Mouse (Mus musculus): Measurements from ENCODE around the gene Arhgap1. TPM values are rescaled to one million over a fixed set of nuclear protein-coding genes. Genes with fewer than 3 reads are reported as not detected.
A peak's percentile ranks its signal among the peaks of the same experiment; 100 is the strongest.

The Arhgap1 gene
- polyA plus RNA-seq, 1 experiment from 2014 or later = 143 TPM

- no peaks in the 10 kb centered on the region for H3K9me3 ChIP-seq
- WGBS = 81% methylated on average over 9 of the region's 9 CpGs
- H3K27ac ChIP-seq = no peak overlapping the region
- no peaks in the 10 kb centered on the region for H3K36me3 ChIP-seq
- H3K9ac ChIP-seq = no peak overlapping the region
- H3K4me3 ChIP-seq (replicated peaks) = no peak overlapping the region
- H3K4me1 ChIP-seq (replicated peaks) = no peaks in the 10 kb centered on the region
- ATAC-seq = no peak
- no peaks in the 10 kb centered on the region for H3K27me3 ChIP-seq (replicated peaks)
- H3K4me2 ChIP-seq (replicated peaks) = no peak overlapping the region
Measured at GRCm38 (mm10) chr2:91634841-91635240, 14.8 kb upstream of the Arhgap1 start.

- ATAC-seq = no peak
- H3K4me1 ChIP-seq (replicated peaks) = no peaks in the 10 kb centered on the region
- H3K27me3 ChIP-seq (replicated peaks) = no peaks in the 10 kb centered on the region
- no peaks in the 10 kb centered on the region for H3K9me3 ChIP-seq
- no peak overlapping the region for H3K27ac ChIP-seq
- H3K4me2 ChIP-seq (replicated peaks) = no peak overlapping the region
- WGBS = 85% methylated on average over 11 of the region's 11 CpGs
- no peak overlapping the region for H3K9ac ChIP-seq
- H3K4me3 ChIP-seq (replicated peaks) = no peak overlapping the region
- H3K36me3 ChIP-seq = no peaks in the 10 kb centered on the region
Measured at GRCm38 (mm10) chr2:91635486-91635885, 14.2 kb upstream of the Arhgap1 start.

GRCm38 (mm10) chr2:91636229-91636628 is 13.4 kb upstream of the Arhgap1 start, which contains the start of gene F2:
Gene F2, minus strand, starts transcription at chr2:91636414.
- H3K4me2 ChIP-seq (replicated peaks) = no peak within 1 kb of the TSS
- no peaks in the 10 kb centered on the region for H3K36me3 ChIP-seq
- no peak for ATAC-seq
- no peak within 1 kb of the TSS for H3K27ac ChIP-seq
- H3K9ac ChIP-seq = no peak within 1 kb of the TSS
- H3K27me3 ChIP-seq (replicated peaks) = no peaks in the 10 kb centered on the region
- no peaks in the 10 kb centered on the region for H3K9me3 ChIP-seq
- no peaks in the 10 kb centered on the region for H3K4me1 ChIP-seq (replicated peaks)
- no peak within 1 kb of the TSS for H3K4me3 ChIP-seq (replicated peaks)
- WGBS = 76% methylated on average over 8 of the region's 8 CpGs

GRCm38 (mm10) chr2:91636727-91637338 is 12.8 kb upstream of the Arhgap1 start:
- peak; percentile 59 for ATAC-seq
- 63% methylated on average over 5 of the region's 5 CpGs for WGBS
- Histone ChIP-seq H3K27ac (no peak overlapping the region), H3K9ac (no peak overlapping the region), H3K4me2 (replicated peaks) (no peak overlapping the region), H3K36me3 (no peaks in the 10 kb centered on the region), H3K9me3 (no peaks in the 10 kb centered on the region), H3K27me3 (replicated peaks) (no peaks in the 10 kb centered on the region), H3K4me3 (replicated peaks) (no peak overlapping the region), H3K4me1 (replicated peaks) (no peaks in the 10 kb centered on the region)

- Histone ChIP-seq H3K4me3 (replicated peaks) (no peak overlapping the region), H3K27me3 (replicated peaks) (no peaks in the 10 kb centered on the region), H3K4me2 (replicated peaks) (no peak overlapping the region), H3K9ac (no peak overlapping the region), H3K4me1 (replicated peaks) (0 out of 2 replicates have a peak, but pooled peaks cover 2% of the 10 kb centered on the region), H3K36me3 (no peaks in the 10 kb centered on the region), H3K9me3 (no peaks in the 10 kb centered on the region), H3K27ac (no peak overlapping the region)
- 60% methylated on average over 6 of the region's 6 CpGs for WGBS
- ATAC-seq = no peak
Measured at GRCm38 (mm10) chr2:91638931-91639330, 10.7 kb upstream of the Arhgap1 start.

- Histone ChIP-seq H3K4me2 (replicated peaks) (no peak overlapping the region), H3K4me3 (replicated peaks) (no peak overlapping the region), H3K36me3 (peaks cover 33% of the 10 kb centered on the region), H3K27me3 (replicated peaks) (no peaks in the 10 kb centered on the region), H3K9ac (no peak overlapping the region), H3K9me3 (no peaks in the 10 kb centered on the region), H3K27ac (no peak overlapping the region), H3K4me1 (replicated peaks) (0 out of 2 replicates have a peak, but pooled peaks cover 2% of the 10 kb centered on the region)
- 71% methylated on average over 2 of the region's 2 CpGs for WGBS
- ATAC-seq = peak; percentile 75
Measured at GRCm38 (mm10) chr2:91642825-91643415, 6.7 kb upstream of the Arhgap1 start.

GRCm38 (mm10) chr2:91644021-91644420 is 5.6 kb upstream of the Arhgap1 start:
- Histone ChIP-seq H3K4me2 (replicated peaks) (no peak overlapping the region), H3K36me3 (peaks cover 34% of the 10 kb centered on the region), H3K9me3 (no peaks in the 10 kb centered on the region), H3K4me3 (replicated peaks) (no peak overlapping the region), H3K9ac (no peak overlapping the region), H3K4me1 (replicated peaks) (0 out of 2 replicates have a peak, but pooled peaks cover 5% of the 10 kb centered on the region), H3K27me3 (replicated peaks) (no peaks in the 10 kb centered on the region), H3K27ac (no peak overlapping the region)
- no peak for ATAC-seq
- 96% methylated on average over 11 of the region's 11 CpGs for WGBS

- Histone ChIP-seq H3K27me3 (replicated peaks) (no peaks in the 10 kb centered on the region), H3K4me2 (replicated peaks) (no peak overlapping the region), H3K4me1 (replicated peaks) (0 out of 2 replicates have a peak, but pooled peaks cover 5% of the 10 kb centered on the region), H3K9me3 (no peaks in the 10 kb centered on the region), H3K36me3 (peaks cover 34% of the 10 kb centered on the region), H3K4me3 (replicated peaks) (no peak overlapping the region), H3K27ac (no peak overlapping the region), H3K9ac (no peak overlapping the region)
- no peak for ATAC-seq
- 97% methylated on average over 15 of the region's 15 CpGs for WGBS
Measured at GRCm38 (mm10) chr2:91645354-91645753, 4.3 kb upstream of the Arhgap1 start.

GRCm38 (mm10) chr2:91645811-91646210 is 3.8 kb upstream of the Arhgap1 start:
- Histone ChIP-seq H3K4me3 (replicated peaks) (no peak overlapping the region), H3K27me3 (replicated peaks) (no peaks in the 10 kb centered on the region), H3K4me2 (replicated peaks) (no peak overlapping the region), H3K9me3 (no peaks in the 10 kb centered on the region), H3K4me1 (replicated peaks) (0 out of 2 replicates have a peak, but pooled peaks cover 5% of the 10 kb centered on the region), H3K9ac (no peak overlapping the region), H3K36me3 (peaks cover 34% of the 10 kb centered on the region), H3K27ac (no peak overlapping the region)
- ATAC-seq = no peak
- 94% methylated on average over 11 of the region's 11 CpGs for WGBS

- no peaks in the 10 kb centered on the region for H3K27me3 ChIP-seq (replicated peaks)
- no peak overlapping the region for H3K9ac ChIP-seq
- ATAC-seq = no peak
- peaks cover 34% of the 10 kb centered on the region for H3K36me3 ChIP-seq
- 0 out of 2 replicates have a peak, but pooled peaks cover 9% of the 10 kb centered on the region for H3K4me1 ChIP-seq (replicated peaks)
- WGBS = 26% methylated on average over 1 of the region's 1 CpGs
- H3K27ac ChIP-seq = no peak overlapping the region
- no peaks in the 10 kb centered on the region for H3K9me3 ChIP-seq
- H3K4me2 ChIP-seq (replicated peaks) = no peak overlapping the region
- H3K4me3 ChIP-seq (replicated peaks) = no peak overlapping the region
Measured at GRCm38 (mm10) chr2:91646733-91647132, 2.9 kb upstream of the Arhgap1 start.

- Histone ChIP-seq H3K4me1 (replicated peaks) (0 out of 2 replicates have a peak, but pooled peaks cover 14% of the 10 kb centered on the region), H3K9ac (peak overlapping the region; percentile 90), H3K9me3 (no peaks in the 10 kb centered on the region), H3K4me3 (replicated peaks) (peak overlapping the region; percentile 90), H3K27ac (peak overlapping the region; percentile 87), H3K36me3 (peaks cover 38% of the 10 kb centered on the region), H3K27me3 (replicated peaks) (no peaks in the 10 kb centered on the region), H3K4me2 (replicated peaks) (peak overlapping the region; percentile 94)
- 1% methylated on average over 15 of the region's 15 CpGs for WGBS
- ATAC-seq = peak; percentile 18; the same call in 1 of the 2 replicates
Measured at GRCm38 (mm10) chr2:91649152-91649551, 508 bp upstream of the Arhgap1 start.

- peak; percentile 64 for ATAC-seq
- Histone ChIP-seq H3K4me3 (replicated peaks) (peak overlapping the region; percentile 90), H3K4me2 (replicated peaks) (peak overlapping the region; percentile 56), H3K4me1 (replicated peaks) (peaks cover 18% of the 10 kb centered on the region; the same call in 1 of the 2 replicates), H3K9me3 (no peaks in the 10 kb centered on the region), H3K27me3 (replicated peaks) (no peaks in the 10 kb centered on the region), H3K36me3 (peaks cover 40% of the 10 kb centered on the region), H3K9ac (peak overlapping the region; percentile 76), H3K27ac (peak overlapping the region; percentile 85)
- 9% methylated on average over 16 of the region's 16 CpGs for WGBS
Measured at GRCm38 (mm10) chr2:91650360-91650995, 818 bp downstream of the Arhgap1 start.

Data from intestine, embryonic 15.5 days (tissue).